Mouse (Mus musculus) heart, embryonic 13.5 days (tissue): ENCODE results near the gene Prkg1. TPM values are rescaled to one million over a fixed set of nuclear protein-coding genes. Genes with fewer than 3 reads are reported as not detected.

Source experiments
- ATAC-seq: fragments of 200-750 bp; cut with Nextera tagmentation; 2 replicates; pipeline ENCODE4 v1.8.0; 2017; ENCODE audit warnings: moderate TSS enrichment; ENCODE audit not compliant: insufficient number of reproducible peaks, low FRiP score, low TSS enrichment; ENCODE audit errors: extremely low read depth
- H3K27ac ChIP-seq: fragments of 300-500 bp; sonication (generic); replicated peaks from 2 replicates; pipeline ENCODE4 v1.5.1; 2015; ENCODE audit warnings: moderate library complexity, mild to moderate bottlenecking, inconsistent platforms
- H3K27me3 ChIP-seq: fragments of 300-500 bp; sonication (generic); replicated peaks from 2 replicates; pipeline ENCODE4 v1.6.1; 2015; ENCODE audit warnings: mild to moderate bottlenecking, inconsistent platforms
- H3K36me3 ChIP-seq: fragments of 300-500 bp; sonication (generic); 2 replicates; pipeline ENCODE4 v1.6.1; 2015; ENCODE audit warnings: mild to moderate bottlenecking, inconsistent platforms
- H3K4me1 ChIP-seq: fragments of 300-500 bp; sonication (generic); 2 replicates; pipeline ENCODE4 v1.6.1; 2015; ENCODE audit warnings: inconsistent platforms
- H3K4me2 ChIP-seq: fragments of 300-500 bp; sonication (generic); 2 replicates; pipeline ENCODE4 v1.6.1; 2015; ENCODE audit warnings: inconsistent platforms, mild to moderate bottlenecking, moderate library complexity
- H3K4me3 ChIP-seq: fragments of 300-500 bp; sonication (generic); 2 replicates; pipeline ENCODE4 v1.5.1; 2015; ENCODE audit warnings: moderate library complexity, mild to moderate bottlenecking, inconsistent platforms
- H3K9ac ChIP-seq: fragments of 300-500 bp; sonication (generic); 2 replicates; pipeline ENCODE4 v1.6.1; 2015; ENCODE audit warnings: inconsistent platforms, mild to moderate bottlenecking, moderate library complexity
- H3K9me3 ChIP-seq: fragments of 300-500 bp; sonication (generic); 2 replicates; pipeline ENCODE4 v1.6.1; 2016; ENCODE audit warnings: inconsistent platforms
- WGBS: fragments of 180-500 bp; shearing (Covaris S2); methylation state at CpG from one replicate; pipeline ENCODE4 v1.1.7; 2015; ENCODE audit warnings: mixed read lengths; 5-methylcytosine and 5-hydroxymethylcytosine counted together
- polyA plus RNA-seq: library from polyadenylated mRNA; unstranded; fragments of >200 nt; fragmentation: Nextera tagmentation; extraction: Ambion mirVana; gene quantifications from 2 replicates; pipeline ENCODE4 v1.2.1, GENCODE M21; 2015

Gene Prkg1
- polyA plus RNA-seq, 1 experiment from 2014 or later, result 6.9 TPM

- no peak for ATAC-seq
- WGBS, result 81% methylated on average over 6 of the region's 6 CpGs
- H3K4me2 ChIP-seq, result no peak overlapping the region
- no peaks in the 10 kb centered on the region for H3K36me3 ChIP-seq
- H3K27ac ChIP-seq, result no peak overlapping the region
- no peak overlapping the region for H3K4me3 ChIP-seq
- no peaks in the 10 kb centered on the region for H3K27me3 ChIP-seq
- no peaks in the 10 kb centered on the region for H3K4me1 ChIP-seq
- no peak overlapping the region for H3K9ac ChIP-seq
- H3K9me3 ChIP-seq, result no peaks in the 10 kb centered on the region
These were observed 733.2 kb downstream of the Prkg1 start for GRCm38 (mm10) chr19:31031596-31031995.

- no peak overlapping the region for H3K27ac ChIP-seq
- H3K27me3 ChIP-seq, result no peaks in the 10 kb centered on the region
- no peaks in the 10 kb centered on the region for H3K36me3 ChIP-seq
- H3K4me2 ChIP-seq, result no peak overlapping the region
- WGBS, result 75% methylated on average over 5 of the region's 5 CpGs
- H3K4me3 ChIP-seq, result no peak overlapping the region
- H3K9ac ChIP-seq, result no peak overlapping the region
- H3K4me1 ChIP-seq, result no peaks in the 10 kb centered on the region
- H3K9me3 ChIP-seq, result no peaks in the 10 kb centered on the region
- ATAC-seq, result no peak
These were observed 738.0 kb downstream of the Prkg1 start for GRCm38 (mm10) chr19:31026797-31027196.

GRCm38 (mm10) chr19:31011528-31012133 lies 753.2 kb downstream of the Prkg1 start:
- Histone ChIP-seq H3K27ac (no peak overlapping the region), H3K4me1 (no peaks in the 10 kb centered on the region), H3K27me3 (no peaks in the 10 kb centered on the region), H3K36me3 (no peaks in the 10 kb centered on the region), H3K4me2 (no peak overlapping the region), H3K9ac (no peak overlapping the region), H3K9me3 (no peaks in the 10 kb centered on the region), H3K4me3 (no peak overlapping the region)
- ATAC-seq, result no peak
- WGBS, result 80% methylated on average over 3 of the region's 3 CpGs

- no peak overlapping the region for H3K9ac ChIP-seq
- no peak overlapping the region for H3K4me3 ChIP-seq
- H3K4me2 ChIP-seq, result no peak overlapping the region
- no peaks in the 10 kb centered on the region for H3K36me3 ChIP-seq
- no peaks in the 10 kb centered on the region for H3K4me1 ChIP-seq
- ATAC-seq, result no peak
- H3K27me3 ChIP-seq, result no peaks in the 10 kb centered on the region
- H3K9me3 ChIP-seq, result no peaks in the 10 kb centered on the region
- H3K27ac ChIP-seq, result no peak overlapping the region
- 81% methylated on average over 2 of the region's 2 CpGs for WGBS
These were observed 766.3 kb downstream of the Prkg1 start for GRCm38 (mm10) chr19:30998572-30998971.

- H3K27me3 ChIP-seq, result no peaks in the 10 kb centered on the region
- WGBS, result 68% methylated on average over 4 of the region's 4 CpGs
- no peak for ATAC-seq
These were observed 774.4 kb downstream of the Prkg1 start for GRCm38 (mm10) chr19:30990390-30990789.

GRCm38 (mm10) chr19:30982436-30982835 lies 782.4 kb downstream of the Prkg1 start:
- Histone ChIP-seq H3K27me3 (no peaks in the 10 kb centered on the region), H3K27ac (no peak overlapping the region), H3K9me3 (no peaks in the 10 kb centered on the region), H3K4me3 (no peak overlapping the region), H3K9ac (no peak overlapping the region), H3K36me3 (no peaks in the 10 kb centered on the region), H3K4me1 (no peaks in the 10 kb centered on the region), H3K4me2 (no peak overlapping the region)
- no peak for ATAC-seq
- WGBS, result 81% methylated on average over 4 of the region's 4 CpGs

More at GRCm38 (mm10) chr19:30990390-30990789, 774.4 kb downstream of the Prkg1 start:
- H3K4me2 ChIP-seq, result no peak overlapping the region
- no peaks in the 10 kb centered on the region for H3K4me1 ChIP-seq
- H3K27ac ChIP-seq, result no peak overlapping the region
- no peaks in the 10 kb centered on the region for H3K9me3 ChIP-seq
- H3K9ac ChIP-seq, result no peak overlapping the region
- H3K4me3 ChIP-seq, result no peak overlapping the region
- H3K36me3 ChIP-seq, result no peaks in the 10 kb centered on the region

GRCm38 (mm10) chr19:30978096-30978495 lies 786.7 kb downstream of the Prkg1 start:
- no peak overlapping the region for H3K4me2 ChIP-seq

GRCm38 (mm10) chr19:30950610-30951009 lies 814.2 kb downstream of the Prkg1 start:
- WGBS, result 74% methylated on average over 3 of the region's 3 CpGs
- Histone ChIP-seq H3K9ac (no peak overlapping the region), H3K4me3 (no peak overlapping the region), H3K4me2 (no peak overlapping the region), H3K36me3 (no peaks in the 10 kb centered on the region), H3K27ac (no peak overlapping the region), H3K27me3 (no peaks in the 10 kb centered on the region), H3K9me3 (no peaks in the 10 kb centered on the region), H3K4me1 (no peaks in the 10 kb centered on the region)
- ATAC-seq, result no peak

More at GRCm38 (mm10) chr19:30978096-30978495, 786.7 kb downstream of the Prkg1 start:
- Histone ChIP-seq H3K9ac (no peak overlapping the region), H3K27ac (no peak overlapping the region), H3K27me3 (no peaks in the 10 kb centered on the region), H3K36me3 (no peaks in the 10 kb centered on the region), H3K9me3 (no peaks in the 10 kb centered on the region), H3K4me3 (no peak overlapping the region), H3K4me1 (no peaks in the 10 kb centered on the region)
- ATAC-seq, result no peak
- WGBS, result 82% methylated on average over 4 of the region's 4 CpGs

GRCm38 (mm10) chr19:30948202-30948601 lies 816.6 kb downstream of the Prkg1 start:
- Histone ChIP-seq H3K4me2 (no peak overlapping the region), H3K27me3 (no peaks in the 10 kb centered on the region), H3K27ac (no peak overlapping the region), H3K9ac (no peak overlapping the region), H3K4me3 (no peak overlapping the region), H3K36me3 (no peaks in the 10 kb centered on the region), H3K9me3 (no peaks in the 10 kb centered on the region), H3K4me1 (no peaks in the 10 kb centered on the region)
- ATAC-seq, result no peak
- 63% methylated on average over 1 of the region's 1 CpGs for WGBS

- Histone ChIP-seq H3K27me3 (no peaks in the 10 kb centered on the region), H3K4me3 (no peak overlapping the region), H3K9ac (no peak overlapping the region), H3K4me2 (peak overlapping the region; percentile 16; the same call in 1 of the 2 replicates), H3K9me3 (no peaks in the 10 kb centered on the region), H3K4me1 (peaks cover 13% of the 10 kb centered on the region), H3K36me3 (no peaks in the 10 kb centered on the region), H3K27ac (peak overlapping the region; percentile 63; the same call in 1 of the 2 replicates)
- 19% methylated on average over 5 of the region's 5 CpGs for whole genome bisulfite sequencing
- no peak for ATAC-seq
These were observed 822.4 kb downstream of the Prkg1 start for GRCm38 (mm10) chr19:30942369-30942992.

- 76% methylated on average over 2 of the region's 2 CpGs for WGBS
- no peaks in the 10 kb centered on the region for H3K27me3 ChIP-seq
- H3K9ac ChIP-seq, result no peak overlapping the region
- H3K4me1 ChIP-seq, result peaks cover 13% of the 10 kb centered on the region
- H3K4me2 ChIP-seq, result no peak overlapping the region
- H3K9me3 ChIP-seq, result no peaks in the 10 kb centered on the region
- H3K4me3 ChIP-seq, result no peak overlapping the region
- ATAC-seq, result no peak
- no peak overlapping the region for H3K27ac ChIP-seq
- no peaks in the 10 kb centered on the region for H3K36me3 ChIP-seq
These were observed 826.8 kb downstream of the Prkg1 start for GRCm38 (mm10) chr19:30938058-30938457.
